Mouse (Mus musculus): ENCODE results near the gene Cpne1. TPM values are rescaled to one million over a fixed set of nuclear protein-coding genes. Genes with fewer than 3 reads are reported as not detected.

Cpne1 gene
- polyA plus RNA-seq, 2 experiments = 11.5 to 17.9 TPM

DNA sequence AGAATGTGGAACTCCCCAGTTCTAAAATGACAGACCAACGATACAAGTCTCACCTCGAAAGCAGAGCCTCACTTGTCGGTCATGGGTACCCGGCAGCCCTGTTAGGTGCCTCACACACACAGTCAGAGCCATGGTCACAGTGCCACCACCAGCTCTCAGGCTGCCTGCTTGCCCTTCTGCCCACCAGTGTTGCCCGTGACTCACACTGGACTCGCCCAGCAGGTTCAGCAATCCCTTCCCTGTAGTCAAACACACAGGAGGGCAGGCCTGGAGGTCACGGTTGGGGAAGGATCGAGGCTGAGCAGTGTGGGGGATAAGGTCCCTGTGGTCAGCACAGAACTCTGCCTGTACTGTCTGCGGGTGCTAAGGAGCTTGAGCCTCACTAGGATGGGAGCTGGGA lies 58.9 kb downstream of the Cpne1 start, which contains the start of gene Fer1l4:
Gene Fer1l4 (minus strand): TSS at position 132 of the 400 bp plus-strand sequence.
- TF ChIP-seq CTCF (IDR thresholded peaks at IDR 0.05; ENCODE audit: low read depth) (no peak), EP300 (IDR thresholded peaks at IDR 0.05; ENCODE audit: low read depth) (no peak)
- no peaks in the 10 kb centered on the region for H3K4me1 ChIP-seq (replicated peaks; ENCODE audit: control insufficient read depth in 2 of 2, insufficient read depth in 2 of 2, low read length in 1 of 2)
- no peak within 1 kb of the TSS for H3K4me2 ChIP-seq (ENCODE audit: low read depth)
- no peaks in the 10 kb centered on the region for H3K36me3 ChIP-seq (replicated peaks; ENCODE audit: control insufficient read depth, insufficient read depth, low read depth)
- no peak within 1 kb of the TSS for H3K27ac ChIP-seq
- DNase-seq (ENCODE audit: low read depth in 3 of 3, low spot score in 3 of 3) (no peak), ATAC-seq (ENCODE audit: insufficient read depth) (no peak)
- H3K9ac ChIP-seq (replicated peaks) = no peak within 1 kb of the TSS
- no peaks in the 10 kb centered on the region for H3K27me3 ChIP-seq (ENCODE audit: control insufficient read depth, insufficient read depth, low read length)
- H3K4me3 ChIP-seq (ENCODE audit: insufficient read depth in 1 of 2, low read depth in 2 of 2, low read length in 2 of 2) = no peak within 1 kb of the TSS
- 65% methylated on average over 9 of the region's 9 CpGs for WGBS (ENCODE audit: insufficient replicate concordance)
- no peaks in the 10 kb centered on the region for H3K9me3 ChIP-seq (ENCODE audit: control insufficient read depth, low read length)

DNA sequence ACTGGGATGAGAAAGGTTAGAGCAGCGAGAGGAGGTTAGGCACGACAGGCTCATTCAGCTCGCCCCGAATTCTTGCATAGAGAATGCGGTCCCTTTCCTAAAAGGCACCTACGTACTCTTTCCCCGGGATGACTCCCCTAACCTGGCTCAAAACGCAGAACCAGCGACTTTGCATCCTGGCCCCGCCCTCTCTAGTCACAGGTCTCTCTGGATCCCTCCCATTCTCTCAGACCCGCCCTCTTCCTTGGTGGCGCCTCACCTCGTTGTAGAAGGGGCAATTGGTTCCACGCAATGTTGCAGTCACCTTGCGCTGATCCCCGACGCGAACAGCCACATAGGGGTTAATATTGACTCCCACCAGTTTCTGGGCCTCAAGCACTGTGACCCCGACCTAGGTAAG lies 63.8 kb downstream of the Cpne1 start:
- Histone ChIP-seq H3K9ac (replicated peaks) (no peak overlapping the region), H3K27me3 (ENCODE audit: control insufficient read depth, insufficient read depth, low read length) (no peaks in the 10 kb centered on the region; the same call in 1 of the 2 replicates), H3K27ac (no peak overlapping the region), H3K36me3 (replicated peaks; ENCODE audit: control insufficient read depth, insufficient read depth, low read depth) (no peaks in the 10 kb centered on the region), H3K4me1 (replicated peaks; ENCODE audit: control insufficient read depth in 2 of 2, insufficient read depth in 2 of 2, low read length in 1 of 2) (no peaks in the 10 kb centered on the region), H3K9me3 (ENCODE audit: control insufficient read depth, low read length) (no peaks in the 10 kb centered on the region), H3K4me2 (ENCODE audit: low read depth) (0 out of 2 replicates have a peak overlapping the region, but pooled peaks have one; percentile 18), H3K4me3 (ENCODE audit: insufficient read depth in 1 of 2, low read depth in 2 of 2, low read length in 2 of 2) (no peak overlapping the region)
- no peak for DNase-seq (ENCODE audit: low read depth in 3 of 3, low spot score in 3 of 3)
- TF ChIP-seq EP300 (IDR thresholded peaks at IDR 0.05; ENCODE audit: low read depth) = no peak
- no peak for TF ChIP-seq CTCF (IDR thresholded peaks at IDR 0.05; ENCODE audit: low read depth)
- ATAC-seq (ENCODE audit: insufficient read depth) = no peak
- 11% methylated on average over 19 of the region's 19 CpGs for WGBS (ENCODE audit: insufficient replicate concordance)

DNA sequence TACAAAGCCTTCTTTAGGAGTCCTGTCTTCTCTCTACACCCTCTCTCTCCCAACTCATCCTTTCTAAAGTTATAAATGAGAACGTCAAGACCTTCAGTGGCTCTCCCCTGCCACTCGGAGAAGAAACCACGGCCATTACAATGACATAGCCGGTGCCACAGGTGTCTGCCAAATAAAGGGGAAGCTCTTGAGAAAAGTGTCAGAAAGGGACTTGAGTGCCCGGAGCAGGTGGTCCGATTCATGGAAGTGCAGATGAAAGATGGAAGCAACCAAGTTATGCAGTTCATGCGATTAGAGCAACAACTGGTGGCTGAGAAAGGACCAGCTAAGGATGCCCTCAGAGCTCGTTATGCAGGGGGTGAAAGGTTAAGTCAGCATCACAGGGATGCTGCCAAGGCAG lies 68.9 kb downstream of the Cpne1 start:
- ATAC-seq (ENCODE audit: insufficient read depth) (no peak), DNase-seq (ENCODE audit: low read depth in 3 of 3, low spot score in 3 of 3) (no peak)
- Histone ChIP-seq H3K4me1 (replicated peaks; ENCODE audit: control insufficient read depth in 2 of 2, insufficient read depth in 2 of 2, low read length in 1 of 2) (no peaks in the 10 kb centered on the region), H3K27me3 (ENCODE audit: control insufficient read depth, insufficient read depth, low read length) (no peaks in the 10 kb centered on the region; the same call in 1 of the 2 replicates), H3K27ac (no peak overlapping the region), H3K9me3 (ENCODE audit: control insufficient read depth, low read length) (no peaks in the 10 kb centered on the region), H3K9ac (replicated peaks) (no peak overlapping the region), H3K4me2 (ENCODE audit: low read depth) (no peak overlapping the region), H3K4me3 (ENCODE audit: insufficient read depth in 1 of 2, low read depth in 2 of 2, low read length in 2 of 2) (no peak overlapping the region), H3K36me3 (replicated peaks; ENCODE audit: control insufficient read depth, insufficient read depth, low read depth) (no peaks in the 10 kb centered on the region)
- 60% methylated on average over 8 of the region's 8 CpGs for WGBS (ENCODE audit: insufficient replicate concordance)
- no peak for TF ChIP-seq EP300 (IDR thresholded peaks at IDR 0.05; ENCODE audit: low read depth)
- TF ChIP-seq CTCF (IDR thresholded peaks at IDR 0.05; ENCODE audit: low read depth) = no peak

DNA sequence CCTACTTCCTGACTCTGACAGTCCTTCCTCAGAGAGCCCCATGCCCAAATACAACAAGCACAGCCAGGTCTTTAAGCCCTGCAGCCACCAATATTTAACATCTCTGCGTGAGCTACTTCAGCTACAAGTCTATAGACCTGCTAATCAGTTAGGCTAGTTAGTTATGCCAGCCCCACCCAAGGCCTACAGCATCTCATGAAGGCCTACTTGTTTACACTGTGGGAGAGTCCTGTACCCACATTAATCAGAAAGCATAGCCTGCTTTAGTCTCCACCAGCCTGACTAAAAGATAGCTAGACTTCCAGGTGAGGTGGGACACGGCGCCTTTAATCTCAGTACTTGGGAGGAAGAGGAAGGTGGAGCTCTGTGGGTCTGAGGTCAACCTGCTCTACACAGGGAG lies 72.4 kb downstream of the Cpne1 start:
- WGBS (ENCODE audit: insufficient replicate concordance) = 57% methylated on average over 3 of the region's 3 CpGs
- ATAC-seq (ENCODE audit: insufficient read depth) = no peak

DNA sequence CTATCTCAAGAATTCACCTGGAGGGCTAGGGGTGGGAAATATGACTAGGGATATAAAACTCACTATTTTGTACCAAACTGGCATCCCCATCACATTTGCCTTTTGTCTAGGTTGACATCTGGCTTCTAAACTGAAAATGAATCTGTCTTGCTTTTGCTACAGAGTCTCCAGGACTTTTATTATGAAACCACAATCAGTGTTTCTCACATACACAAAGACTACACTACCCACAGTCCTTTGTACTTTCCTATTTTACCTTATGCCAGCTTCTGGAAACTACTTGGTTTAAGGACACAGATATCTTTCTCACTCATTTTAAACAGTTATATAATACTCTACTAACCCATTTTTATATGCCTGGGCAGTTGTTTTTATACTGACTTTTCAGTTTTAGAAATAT lies 86.3 kb downstream of the Cpne1 start:
- Histone ChIP-seq H3K27me3 (ENCODE audit: control insufficient read depth, insufficient read depth, low read length) (no peaks in the 10 kb centered on the region), H3K27ac (no peak overlapping the region), H3K4me2 (ENCODE audit: low read depth) (no peak overlapping the region), H3K4me1 (replicated peaks; ENCODE audit: control insufficient read depth in 2 of 2, insufficient read depth in 2 of 2, low read length in 1 of 2) (peaks cover 21 to 30% of the 10 kb centered on the region in 2 experiments), H3K9ac (replicated peaks) (no peak overlapping the region), H3K9me3 (ENCODE audit: control insufficient read depth, low read length) (no peaks in the 10 kb centered on the region), H3K36me3 (replicated peaks; ENCODE audit: control insufficient read depth, insufficient read depth, low read depth) (no peaks in the 10 kb centered on the region), H3K4me3 (ENCODE audit: insufficient read depth in 1 of 2, low read depth in 2 of 2, low read length in 2 of 2) (no peak overlapping the region)
- DNase-seq (ENCODE audit: low read depth in 3 of 3, low spot score in 3 of 3) (no peak), ATAC-seq (ENCODE audit: insufficient read depth) (no peak)
- TF ChIP-seq EP300 (IDR thresholded peaks at IDR 0.05; ENCODE audit: low read depth) (no peak), CTCF (IDR thresholded peaks at IDR 0.05; ENCODE audit: low read depth) (no peak)

More for the DNA sequence above, 72.4 kb downstream of the Cpne1 start:
- no peak for DNase-seq (ENCODE audit: low read depth in 3 of 3, low spot score in 3 of 3)
- H3K4me3 ChIP-seq (ENCODE audit: insufficient read depth in 1 of 2, low read depth in 2 of 2, low read length in 2 of 2) = no peak overlapping the region
- TF ChIP-seq EP300 (IDR thresholded peaks at IDR 0.05; ENCODE audit: low read depth) (no peak), CTCF (IDR thresholded peaks at IDR 0.05; ENCODE audit: low read depth) (no peak)
- H3K4me1 ChIP-seq (replicated peaks; ENCODE audit: control insufficient read depth in 2 of 2, insufficient read depth in 2 of 2, low read length in 1 of 2) = no peaks in the 10 kb centered on the region
- no peaks in the 10 kb centered on the region for H3K36me3 ChIP-seq (replicated peaks; ENCODE audit: control insufficient read depth, insufficient read depth, low read depth)
- H3K9ac ChIP-seq (replicated peaks) = no peak overlapping the region
- H3K9me3 ChIP-seq (ENCODE audit: control insufficient read depth, low read length) = no peaks in the 10 kb centered on the region
- H3K4me2 ChIP-seq (ENCODE audit: low read depth) = no peak overlapping the region
- no peak overlapping the region for H3K27ac ChIP-seq
- no peaks in the 10 kb centered on the region for H3K27me3 ChIP-seq (ENCODE audit: control insufficient read depth, insufficient read depth, low read length)

Other genes starting within 250 kb of the Cpne1 start
- 10.5 and 17.4 TPM in 2 replicates for gene Uqcc1, start 181.7 kb downstream of the Cpne1 start, polyA plus RNA-seq (2012; rRNA removed)
- gene Uqcc1, start 181.7 kb downstream of the Cpne1 start, polyA plus RNA-seq (2014; fragmentation: Nextera tagmentation; extraction: Ambion mirVana) = 25.6 and 31.6 TPM in 2 replicates
- gene Gm15557, start 171.2 kb downstream of the Cpne1 start, polyA plus RNA-seq (2012; rRNA removed) = not detected in 2 replicates
- gene Gm15557, start 171.2 kb downstream of the Cpne1 start, polyA plus RNA-seq (2014; fragmentation: Nextera tagmentation; extraction: Ambion mirVana) = not detected in 2 replicates
- 0.02 and 0.09 TPM in 2 replicates for gene Gdf5, start 166.6 kb downstream of the Cpne1 start, polyA plus RNA-seq (2012; rRNA removed)
- not detected in 2 replicates for gene Gdf5, start 166.6 kb downstream of the Cpne1 start, polyA plus RNA-seq (2014; fragmentation: Nextera tagmentation; extraction: Ambion mirVana)
- 6.0 and 9.8 TPM in 2 replicates for gene Cep250, start 155.5 kb downstream of the Cpne1 start, polyA plus RNA-seq (2012; rRNA removed)
- gene Cep250, start 155.5 kb downstream of the Cpne1 start, polyA plus RNA-seq (2014; fragmentation: Nextera tagmentation; extraction: Ambion mirVana) = 7.4 and 9.3 TPM in 2 replicates
- gene 6430550D23Rik, start 104.0 kb downstream of the Cpne1 start, polyA plus RNA-seq (2012; rRNA removed) = 1.6 and 2.1 TPM in 2 replicates
- 0.41 and 1.9 TPM in 2 replicates for gene 6430550D23Rik, start 104.0 kb downstream of the Cpne1 start, polyA plus RNA-seq (2014; fragmentation: Nextera tagmentation; extraction: Ambion mirVana)
- gene Ergic3, start 103.9 kb downstream of the Cpne1 start, polyA plus RNA-seq (2012; rRNA removed) = 72.8 and 90.2 TPM in 2 replicates
- 95.7 and 98.0 TPM in 2 replicates for gene Ergic3, start 103.9 kb downstream of the Cpne1 start, polyA plus RNA-seq (2014; fragmentation: Nextera tagmentation; extraction: Ambion mirVana)
- gene Fer1l4, start 59.0 kb downstream of the Cpne1 start, polyA plus RNA-seq (2012; rRNA removed) = 0.02 TPM in 1 of 2 replicates, not detected in the other
- gene Fer1l4, start 59.0 kb downstream of the Cpne1 start, polyA plus RNA-seq (2014; fragmentation: Nextera tagmentation; extraction: Ambion mirVana) = not detected in 2 replicates
- 0.69 and 1.1 TPM in 2 replicates for gene Spag4, start 46.8 kb downstream of the Cpne1 start, polyA plus RNA-seq (2012; rRNA removed)
- 0.49 and 1.2 TPM in 2 replicates for gene Spag4, start 46.8 kb downstream of the Cpne1 start, polyA plus RNA-seq (2014; fragmentation: Nextera tagmentation; extraction: Ambion mirVana)
- gene Rbm12, start within 50 bp of the Cpne1 start, polyA plus RNA-seq (2012; rRNA removed) = 1.7 and 5.0 TPM in 2 replicates
- gene Rbm12, start within 50 bp of the Cpne1 start, polyA plus RNA-seq (2014; fragmentation: Nextera tagmentation; extraction: Ambion mirVana) = 9.6 and 9.8 TPM in 2 replicates
- gene Gm28036, start 15.1 kb upstream of the Cpne1 start, polyA plus RNA-seq (2012; rRNA removed) = 1.9 and 3.9 TPM in 2 replicates
- gene Gm28036, start 15.1 kb upstream of the Cpne1 start, polyA plus RNA-seq (2014; fragmentation: Nextera tagmentation; extraction: Ambion mirVana) = 5.1 and 5.5 TPM in 2 replicates
- gene Romo1, start 32.1 kb upstream of the Cpne1 start, polyA plus RNA-seq (2012; rRNA removed) = 123 and 181 TPM in 2 replicates
- 248 and 249 TPM in 2 replicates for gene Romo1, start 32.1 kb upstream of the Cpne1 start, polyA plus RNA-seq (2014; fragmentation: Nextera tagmentation; extraction: Ambion mirVana)
- gene Nfs1, start 32.2 kb upstream of the Cpne1 start, polyA plus RNA-seq (2012; rRNA removed) = 37.3 and 40.9 TPM in 2 replicates
- 55.3 and 62.5 TPM in 2 replicates for gene Nfs1, start 32.2 kb upstream of the Cpne1 start, polyA plus RNA-seq (2014; fragmentation: Nextera tagmentation; extraction: Ambion mirVana)
- 46.5 and 69.5 TPM in 2 replicates for gene Rbm39, start 68.3 kb upstream of the Cpne1 start, polyA plus RNA-seq (2012; rRNA removed)
- gene Rbm39, start 68.3 kb upstream of the Cpne1 start, polyA plus RNA-seq (2014; fragmentation: Nextera tagmentation; extraction: Ambion mirVana) = 207 and 223 TPM in 2 replicates
- gene Phf20, start 84.5 kb upstream of the Cpne1 start, polyA plus RNA-seq (2012; rRNA removed) = 2.6 and 2.9 TPM in 2 replicates
- 10.1 and 12.7 TPM in 2 replicates for gene Phf20, start 84.5 kb upstream of the Cpne1 start, polyA plus RNA-seq (2014; fragmentation: Nextera tagmentation; extraction: Ambion mirVana)
- gene Cnbd2, start 200.3 kb upstream of the Cpne1 start, polyA plus RNA-seq (2012; rRNA removed) = 0.28 and 0.51 TPM in 2 replicates
- 1.5 and 1.9 TPM in 2 replicates for gene Cnbd2, start 200.3 kb upstream of the Cpne1 start, polyA plus RNA-seq (2014; fragmentation: Nextera tagmentation; extraction: Ambion mirVana)
- gene Scand1, start 200.7 kb upstream of the Cpne1 start, polyA plus RNA-seq (2012; rRNA removed) = 36.1 and 46.7 TPM in 2 replicates
- 28.1 and 32.9 TPM in 2 replicates for gene Scand1, start 200.7 kb upstream of the Cpne1 start, polyA plus RNA-seq (2014; fragmentation: Nextera tagmentation; extraction: Ambion mirVana)

Measured in liver, embryonic 14.5 days (tissue).